Mouse (Mus musculus) CD8-positive naive resting alpha-beta T cell, adult 57 days (primary cell): ENCODE data around the gene 4933402J07Rik. TPM values are rescaled to one million over a fixed set of nuclear protein-coding genes. Genes with fewer than 3 reads are reported as not detected.

Experiments
- total RNA-seq: library from RNA; stranded (reverse); gene quantifications from one replicate; pipeline ENCODE4 v1.2.4, GENCODE M21; 2023

4933402J07Rik gene
- not detected for total RNA-seq

DNA sequence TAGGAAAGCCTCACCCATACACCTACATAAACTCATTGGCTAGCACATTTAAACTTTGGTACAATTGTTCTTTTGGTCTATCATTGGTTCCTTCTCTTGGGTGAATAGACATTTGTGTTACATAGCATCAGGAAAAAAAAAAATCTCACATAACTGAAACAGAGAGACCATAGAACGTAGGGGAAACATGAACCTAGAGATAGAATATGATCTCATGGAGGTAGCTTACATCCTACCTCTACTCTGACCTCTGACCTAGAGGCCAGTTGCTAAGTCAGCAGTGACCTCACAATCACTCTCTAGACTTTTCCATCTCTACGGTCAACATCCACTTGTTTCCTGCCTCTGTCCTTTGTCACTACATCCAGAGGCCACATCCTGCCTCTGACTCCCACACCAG is at the start of gene 4933402J07Rik:
4933402J07Rik (plus strand) TSS at position 301 of the 400 bp plus-strand sequence.

Other genes with a start within 250 kb of the 4933402J07Rik start
- not detected for gene Cbln1, start 91.2 kb upstream of the 4933402J07Rik start, total RNA-seq